Mouse (Mus musculus) kidney, embryonic 16.5 days (tissue): ENCODE measurements around the gene Nxpe4. TPM values are rescaled to one million over a fixed set of nuclear protein-coding genes. Genes with fewer than 3 reads are reported as not detected.
"Not testable (repeated sequence)": the region's sequence is repeated elsewhere in the genome, so short reads cannot be mapped to it uniquely, and the experiment has no call there.

ENCODE experiments used
- ATAC-seq: fragments of 200-750 bp; cut with Nextera tagmentation; 2 replicates; pipeline ENCODE4 v1.8.0; 2017; ENCODE audit warnings: moderate TSS enrichment; ENCODE audit not compliant: low FRiP score, low TSS enrichment
- H3K27ac ChIP-seq: fragments of 300-500 bp; sonication (generic); 2 replicates; pipeline ENCODE4 v1.5.1; 2014; ENCODE audit warnings: low read length
- H3K27me3 ChIP-seq: fragments of 300-500 bp; sonication (generic); 2 replicates; pipeline ENCODE4 v1.6.1; 2014; ENCODE audit warnings: low read length, control low read depth, mixed read lengths; ENCODE audit not compliant: insufficient read depth
- H3K36me3 ChIP-seq: fragments of 300-500 bp; sonication (generic); 2 replicates; pipeline ENCODE4 v1.6.1; 2014; ENCODE audit warnings: low read length, control low read depth, mixed read lengths; ENCODE audit not compliant: insufficient read depth
- H3K4me1 ChIP-seq: fragments of 300-500 bp; sonication (generic); 2 replicates; pipeline ENCODE4 v1.6.1; 2014; ENCODE audit warnings: low read length, control low read depth, mixed read lengths; ENCODE audit not compliant: insufficient read depth
- H3K4me2 ChIP-seq: fragments of 300-500 bp; sonication (generic); replicated peaks from 2 replicates; pipeline ENCODE4 v1.6.1; 2014; ENCODE audit warnings: low read depth, low read length
- H3K4me3 ChIP-seq: fragments of 300-500 bp; sonication (generic); 2 replicates; pipeline ENCODE4 v1.5.1; 2014; ENCODE audit warnings: mild to moderate bottlenecking, low read length
- H3K9ac ChIP-seq: fragments of 300-500 bp; sonication (generic); replicated peaks from 2 replicates; pipeline ENCODE4 v1.6.1; 2014; ENCODE audit warnings: low read length
- H3K9me3 ChIP-seq: fragments of 300-500 bp; sonication (generic); 2 replicates; pipeline ENCODE4 v1.6.1; 2016; ENCODE audit warnings: low read length, control low read depth
- WGBS: fragments of 180-500 bp; shearing (Covaris S2); extraction: QIAGEN DNeasy Blood & Tissue Kit; methylation state at CpG from one replicate; pipeline ENCODE4 v1.1.7; 2014; 5-methylcytosine and 5-hydroxymethylcytosine counted together
- polyA plus RNA-seq: library from polyadenylated mRNA; unstranded; fragments of >200 nt; fragmentation: Nextera tagmentation; extraction: Ambion mirVana; gene quantifications from 2 replicates; pipeline ENCODE4 v1.2.1, GENCODE M21; 2015

Nxpe4 gene
- polyA plus RNA-seq, 1 experiment from 2014 or later = 8.1 TPM

- H3K9me3 ChIP-seq = no peaks in the 10 kb centered on the region
- no peaks in the 10 kb centered on the region for H3K4me1 ChIP-seq
- WGBS = 44% methylated on average over 2 of the region's 2 CpGs
- H3K9ac ChIP-seq = no peak overlapping the region
- no peaks in the 10 kb centered on the region for H3K27me3 ChIP-seq
- H3K27ac ChIP-seq = no peak overlapping the region
- no peaks in the 10 kb centered on the region for H3K36me3 ChIP-seq
- ATAC-seq = no peak
- no peak overlapping the region for H3K4me2 ChIP-seq
- H3K4me3 ChIP-seq = no peak overlapping the region
These were observed 212.5 kb downstream of the Nxpe4 start for GRCm38 (mm10) chr9:48374357-48374756.

- no peak overlapping the region for H3K9ac ChIP-seq
- no peaks in the 10 kb centered on the region for H3K27me3 ChIP-seq
- H3K4me3 ChIP-seq = no peak overlapping the region
- H3K4me2 ChIP-seq = no peak overlapping the region
- no peaks in the 10 kb centered on the region for H3K9me3 ChIP-seq
- no peak for ATAC-seq
- no peaks in the 10 kb centered on the region for H3K4me1 ChIP-seq
- no peaks in the 10 kb centered on the region for H3K36me3 ChIP-seq
- 33% methylated on average over 4 of the region's 4 CpGs for WGBS
- no peak overlapping the region for H3K27ac ChIP-seq
These were observed 226.6 kb downstream of the Nxpe4 start for GRCm38 (mm10) chr9:48388451-48388850.

- Histone ChIP-seq H3K36me3 (no peaks in the 10 kb centered on the region), H3K4me3 (no peak overlapping the region), H3K9ac (no peak overlapping the region), H3K4me1 (no peaks in the 10 kb centered on the region), H3K9me3 (no peaks in the 10 kb centered on the region), H3K27me3 (no peaks in the 10 kb centered on the region), H3K27ac (no peak overlapping the region), H3K4me2 (no peak overlapping the region)
- WGBS = 43% methylated on average over 3 of the region's 3 CpGs
- ATAC-seq = no peak
These were observed 228.2 kb downstream of the Nxpe4 start for GRCm38 (mm10) chr9:48389983-48390382.

GRCm38 (mm10) chr9:48403590-48404209 lies 241.9 kb downstream of the Nxpe4 start:
- H3K4me1 ChIP-seq = no peaks in the 10 kb centered on the region
- no peak overlapping the region for H3K27ac ChIP-seq
- WGBS = 94% methylated on average over 10 of the region's 10 CpGs
- no peak overlapping the region for H3K9ac ChIP-seq
- H3K4me2 ChIP-seq = no peak overlapping the region
- no peak overlapping the region for H3K4me3 ChIP-seq
- H3K27me3 ChIP-seq = no peaks in the 10 kb centered on the region
- H3K9me3 ChIP-seq = no peaks in the 10 kb centered on the region
- no peaks in the 10 kb centered on the region for H3K36me3 ChIP-seq
- ATAC-seq = no peak

- Histone ChIP-seq H3K4me3 (no peak overlapping the region), H3K36me3 (no peaks in the 10 kb centered on the region), H3K9ac (no peak overlapping the region), H3K4me2 (no peak overlapping the region), H3K4me1 (no peaks in the 10 kb centered on the region), H3K27ac (no peak overlapping the region), H3K9me3 (no peaks in the 10 kb centered on the region), H3K27me3 (no peaks in the 10 kb centered on the region)
- no peak for ATAC-seq
- WGBS = 67% methylated on average over 3 of the region's 3 CpGs
These were observed 242.9 kb downstream of the Nxpe4 start for GRCm38 (mm10) chr9:48404687-48405086.

- H3K9ac ChIP-seq = no peak overlapping the region
- H3K27ac ChIP-seq = no peak overlapping the region
- H3K4me1 ChIP-seq = no peaks in the 10 kb centered on the region
- WGBS = 71% methylated on average over 10 of the region's 10 CpGs
- no peaks in the 10 kb centered on the region for H3K9me3 ChIP-seq
- H3K36me3 ChIP-seq = no peaks in the 10 kb centered on the region
- no peak overlapping the region for H3K4me2 ChIP-seq
- ATAC-seq = no peak
- no peaks in the 10 kb centered on the region for H3K27me3 ChIP-seq
- no peak overlapping the region for H3K4me3 ChIP-seq
These were observed 245.9 kb downstream of the Nxpe4 start for GRCm38 (mm10) chr9:48407549-48408327.

GRCm38 (mm10) chr9:48410217-48411035 lies 248.6 kb downstream of the Nxpe4 start:
- H3K27ac ChIP-seq = no peak overlapping the region
- no peak overlapping the region for H3K4me3 ChIP-seq
- H3K36me3 ChIP-seq = no peaks in the 10 kb centered on the region
- no peaks in the 10 kb centered on the region for H3K9me3 ChIP-seq
- no peak overlapping the region for H3K9ac ChIP-seq
- WGBS = 70% methylated on average over 6 of the region's 6 CpGs
- no peaks in the 10 kb centered on the region for H3K4me1 ChIP-seq
- no peaks in the 10 kb centered on the region for H3K27me3 ChIP-seq
- H3K4me2 ChIP-seq = no peak overlapping the region
- ATAC-seq = no peak

GRCm38 (mm10) chr9:48413591-48413990 lies 251.8 kb downstream of the Nxpe4 start:
- Histone ChIP-seq H3K4me1 (no peaks in the 10 kb centered on the region), H3K4me3 (no peak overlapping the region), H3K36me3 (no peaks in the 10 kb centered on the region), H3K9ac (no peak overlapping the region), H3K9me3 (no peaks in the 10 kb centered on the region), H3K27ac (no peak overlapping the region), H3K27me3 (no peaks in the 10 kb centered on the region), H3K4me2 (no peak overlapping the region)
- no peak for ATAC-seq
- WGBS = 86% methylated on average over 2 of the region's 2 CpGs

- H3K9me3 ChIP-seq, H3K4me2 ChIP-seq, H3K27ac ChIP-seq, H3K4me1 ChIP-seq, H3K4me3 ChIP-seq, H3K27me3 ChIP-seq, ATAC-seq, H3K9ac ChIP-seq, H3K36me3 ChIP-seq: not testable (repeated sequence)
- WGBS = 93% methylated on average over 8 of the region's 8 CpGs
These were observed 255.5 kb downstream of the Nxpe4 start for GRCm38 (mm10) chr9:48417366-48417765.

GRCm38 (mm10) chr9:48417994-48418393 lies 256.2 kb downstream of the Nxpe4 start:
- Histone ChIP-seq H3K27me3 (no peaks in the 10 kb centered on the region), H3K9ac (no peak overlapping the region), H3K4me2 (no peak overlapping the region), H3K9me3 (no peaks in the 10 kb centered on the region), H3K4me1 (no peaks in the 10 kb centered on the region), H3K36me3 (no peaks in the 10 kb centered on the region), H3K4me3 (no peak overlapping the region), H3K27ac (no peak overlapping the region)
- WGBS = 85% methylated on average over 3 of the region's 3 CpGs
- ATAC-seq = no peak
